Mouse (Mus musculus): ENCODE data around the gene Ampd1. TPM values are rescaled to one million over a fixed set of nuclear protein-coding genes. Genes with fewer than 3 reads are reported as not detected.

The Ampd1 gene
- total RNA-seq (2021) = 1,000 to 10,000 TPM; 1,310 to 1,477 TPM
- long read RNA-seq, experiment 1, partial matches to known transcripts = 114 of 689 reads
- long read RNA-seq, experiment 1, other reads (novel, unspliced or antisense) = 575 of 689 reads
- long read RNA-seq, experiment 2, partial matches to known transcripts = 96 of 502 reads
- long read RNA-seq, experiment 2, other reads (novel, unspliced or antisense) = 406 of 502 reads

DNA sequence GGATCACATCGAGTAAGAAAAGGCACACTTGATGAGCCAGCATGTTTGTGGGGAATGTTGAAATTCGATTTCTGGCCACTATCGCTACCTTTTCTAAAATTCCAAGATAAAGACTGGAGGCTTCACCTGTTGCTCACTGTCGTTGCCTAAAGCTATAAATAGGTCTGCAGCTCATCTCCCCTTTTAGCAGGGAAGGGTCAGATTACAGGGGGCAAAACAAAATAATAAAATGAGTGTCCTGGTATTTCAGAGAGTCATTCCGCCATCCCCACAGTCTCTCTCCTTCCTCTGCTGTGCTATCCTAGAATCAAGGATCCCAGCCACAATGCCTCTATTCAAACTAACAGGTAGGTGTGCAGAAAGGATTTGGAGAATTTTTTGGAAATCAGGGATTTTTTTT is at the start of gene Ampd1:
Gene Ampd1, plus strand, starts transcription at position 244 of the 400 bp plus-strand sequence.
- peak; percentile 58 for DNase-seq (ENCODE audit: low spot score)

DNA sequence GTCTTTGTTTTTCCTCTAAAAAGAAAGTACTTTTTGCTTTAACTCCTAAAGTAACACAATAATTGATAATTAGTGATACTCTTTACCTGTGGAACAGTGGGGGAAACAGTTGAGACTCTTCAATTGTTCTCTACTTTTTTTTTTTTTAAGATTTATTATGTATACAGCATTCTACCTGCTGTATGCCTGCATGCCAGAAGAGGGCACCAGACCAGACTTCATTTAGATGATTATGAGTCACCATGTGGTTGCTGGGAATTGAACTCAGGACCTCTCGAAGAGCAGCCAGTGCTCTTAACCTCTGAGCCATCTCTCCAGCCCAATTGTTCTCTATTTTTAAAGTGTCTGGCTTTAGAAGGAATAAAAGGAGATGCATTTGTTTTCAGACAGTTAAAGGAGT is 47.6 kb upstream of the Ampd1 start:
- DNase-seq (ENCODE audit: low spot score) = no peak

- no peak for DNase-seq (ENCODE audit: low spot score)
Observed at GRCm38 (mm10) chr3:103040285-103040684, 33.5 kb upstream of the Ampd1 start.

- no peak for DNase-seq (ENCODE audit: low spot score)
Observed at GRCm38 (mm10) chr3:103040861-103041379, 32.9 kb upstream of the Ampd1 start.

- no peak for DNase-seq (ENCODE audit: low spot score)
Observed at GRCm38 (mm10) chr3:103056016-103056595, 17.7 kb upstream of the Ampd1 start.

GRCm38 (mm10) chr3:103057752-103058151 is 16.1 kb upstream of the Ampd1 start:
- no peak for DNase-seq (ENCODE audit: low spot score)

- DNase-seq (ENCODE audit: low spot score) = peak; percentile 92
Observed at GRCm38 (mm10) chr3:103058207-103059157, 15.3 kb upstream of the Ampd1 start, which contains the start of gene Nras. Nras (plus strand) TSS chr3:103058285.

DNA sequence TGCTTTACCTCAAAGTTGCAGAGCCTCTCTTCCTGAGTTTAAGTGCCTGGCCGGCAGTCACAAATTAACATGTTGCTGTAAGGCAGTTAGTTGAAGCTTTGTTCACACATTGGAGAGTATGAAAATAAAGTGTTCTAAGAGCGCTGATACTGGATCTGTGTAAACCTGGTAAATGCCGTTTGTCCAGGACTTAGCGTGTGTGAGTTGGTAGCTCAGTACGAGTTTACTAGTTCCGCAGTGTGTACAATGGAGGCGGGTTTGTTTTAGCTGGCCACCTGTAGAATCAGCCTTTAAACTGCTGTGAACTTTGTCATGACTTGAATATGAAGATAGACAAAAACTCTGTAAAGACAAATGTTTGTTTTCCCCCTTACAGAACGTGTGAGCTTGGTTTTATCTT is 6.9 kb upstream of the Ampd1 start:
- no peak for DNase-seq (ENCODE audit: low spot score)

DNA sequence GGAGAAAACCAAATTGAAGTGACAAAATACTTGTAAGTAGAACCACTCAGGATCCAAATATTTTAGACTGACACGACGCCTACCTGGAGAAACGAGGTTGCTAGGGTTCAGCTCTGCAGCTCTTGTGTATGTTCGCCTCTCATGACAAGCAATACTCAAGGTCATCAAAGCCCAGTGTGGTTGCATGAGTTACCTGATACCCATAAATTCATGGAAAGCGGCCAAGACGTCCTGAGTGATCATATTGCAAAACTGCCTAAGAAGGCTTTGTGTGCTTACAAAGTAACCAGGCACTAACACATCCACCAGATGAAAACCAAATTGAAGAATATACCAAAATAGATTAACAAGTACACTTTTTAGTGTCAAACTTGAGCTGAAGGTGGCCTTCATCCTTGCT is 4.8 kb upstream of the Ampd1 start:
- DNase-seq (ENCODE audit: low spot score) = peak; percentile 70

- peak; percentile 42 for DNase-seq (ENCODE audit: low spot score)
Observed at GRCm38 (mm10) chr3:103075871-103076270, 2.1 kb downstream of the Ampd1 start.

- DNase-seq (ENCODE audit: low spot score) = no peak
Observed at GRCm38 (mm10) chr3:103076476-103076875, 2.7 kb downstream of the Ampd1 start.

DNA sequence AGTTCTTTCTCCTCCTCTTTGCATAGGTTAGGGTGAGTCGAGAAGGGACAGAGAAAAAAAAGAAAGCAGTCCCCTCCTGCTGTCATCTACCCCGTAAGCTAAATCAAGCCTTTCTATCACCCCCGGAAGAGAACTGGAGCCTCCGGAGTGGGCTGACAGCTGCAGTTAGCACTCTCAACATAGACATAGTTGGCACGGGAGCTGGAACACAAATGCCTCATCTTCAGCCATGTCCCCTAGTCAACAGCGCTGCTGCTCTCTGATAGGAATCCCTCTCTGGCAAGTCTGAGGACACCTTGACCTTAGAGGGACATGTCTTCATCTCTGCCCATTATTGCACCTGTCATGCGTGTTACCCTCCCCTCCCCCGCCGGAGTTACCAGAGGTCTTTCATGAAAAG is 5.5 kb downstream of the Ampd1 start:
- peak; percentile 79 for DNase-seq (ENCODE audit: low spot score)

GRCm38 (mm10) chr3:103081051-103081450 is 7.2 kb downstream of the Ampd1 start:
- DNase-seq (ENCODE audit: low spot score) = no peak

DNA sequence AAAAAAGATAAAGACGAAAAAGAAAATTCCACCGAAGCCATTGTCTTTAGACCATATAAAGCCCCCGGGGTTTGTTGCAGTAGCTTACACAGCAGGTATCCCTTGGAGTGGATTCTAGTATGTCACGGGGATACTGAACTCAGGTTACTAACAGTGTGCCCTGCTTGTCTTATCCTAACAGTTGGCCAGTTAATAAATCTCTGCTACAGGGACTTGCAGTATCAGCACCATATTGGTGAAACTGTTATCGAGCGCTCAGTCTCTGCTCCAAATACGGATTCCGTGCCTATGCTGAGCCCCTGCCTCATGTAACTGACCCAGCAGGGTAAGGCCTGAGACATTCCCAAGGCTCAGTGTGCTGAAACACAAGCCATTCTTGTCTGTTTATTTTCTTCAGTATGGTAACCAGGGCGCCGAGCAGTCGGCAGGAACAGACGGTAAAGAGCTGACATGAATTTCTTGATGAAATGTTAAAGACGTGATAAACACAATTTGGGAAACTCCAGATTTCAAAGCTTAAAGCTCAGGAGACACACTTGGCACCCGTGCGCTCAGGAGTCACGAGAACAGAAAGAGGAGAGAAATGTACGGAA is 8.1 kb downstream of the Ampd1 start:
- DNase-seq (ENCODE audit: low spot score) = peak; percentile 58

DNA sequence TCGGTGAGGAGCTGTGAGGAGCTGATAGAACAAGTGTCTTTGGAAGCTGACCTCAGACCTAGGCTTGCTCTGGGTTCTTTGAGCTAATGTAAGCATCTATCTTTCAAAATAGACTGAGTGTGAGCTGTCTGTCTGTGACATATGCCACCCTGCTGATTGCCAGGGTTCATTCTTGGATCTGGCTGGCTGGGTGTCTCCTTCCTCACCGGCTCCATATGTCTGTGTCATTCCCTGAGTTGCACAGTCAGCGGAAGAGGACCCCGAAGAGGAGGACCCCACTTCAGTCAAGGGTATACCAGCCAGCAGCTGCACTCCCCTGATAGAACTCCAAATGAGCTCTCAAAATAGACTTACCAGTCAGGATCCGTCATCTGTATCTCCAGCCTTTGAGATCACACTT is 8.9 kb downstream of the Ampd1 start:
- DNase-seq (ENCODE audit: low spot score) = peak; percentile 65

DNA sequence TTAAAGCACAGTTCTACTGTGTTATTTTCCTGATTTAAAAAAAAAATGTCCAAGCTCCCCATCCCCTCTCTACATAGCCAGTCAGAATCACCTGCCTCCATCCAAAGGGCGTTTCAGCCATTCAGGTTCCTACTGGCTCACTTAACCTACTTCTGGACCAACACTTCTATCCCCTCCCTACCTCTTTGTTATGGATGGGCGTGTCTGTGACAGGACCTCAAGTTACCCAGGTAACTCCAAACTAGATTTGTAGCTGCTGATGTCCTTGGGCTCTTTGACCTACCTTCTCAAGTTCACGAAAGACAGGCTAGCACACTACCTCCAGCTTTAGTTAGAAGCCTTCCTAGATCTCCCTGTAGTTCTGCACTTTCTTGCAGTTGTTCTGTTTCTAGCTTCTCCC is 12.2 kb downstream of the Ampd1 start:
- no peak for DNase-seq (ENCODE audit: low spot score)

DNA sequence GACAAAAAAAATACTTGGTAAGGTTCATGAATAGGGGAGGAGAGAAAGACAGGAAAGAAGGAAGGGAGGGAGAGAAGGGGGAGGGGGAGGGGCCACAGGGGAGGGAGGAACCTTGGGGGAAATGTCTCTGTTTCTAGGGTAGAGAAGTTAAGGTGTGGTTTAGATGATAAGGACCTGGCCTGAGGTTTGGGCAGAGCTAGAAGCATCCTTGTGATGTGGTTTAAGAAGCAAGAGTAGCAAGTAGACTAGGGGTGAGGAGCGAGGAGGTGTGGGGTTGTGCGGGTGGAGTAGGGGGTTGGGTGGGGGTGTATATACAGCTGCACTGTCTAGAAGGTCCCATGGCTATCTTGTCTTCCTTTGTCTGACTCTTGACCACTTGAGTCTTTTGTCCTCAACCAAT is 17.9 kb downstream of the Ampd1 start:
- DNase-seq (ENCODE audit: low spot score) = no peak

- DNase-seq (ENCODE audit: low spot score) = no peak
Observed at GRCm38 (mm10) chr3:103098662-103099061, 24.8 kb downstream of the Ampd1 start.

DNA sequence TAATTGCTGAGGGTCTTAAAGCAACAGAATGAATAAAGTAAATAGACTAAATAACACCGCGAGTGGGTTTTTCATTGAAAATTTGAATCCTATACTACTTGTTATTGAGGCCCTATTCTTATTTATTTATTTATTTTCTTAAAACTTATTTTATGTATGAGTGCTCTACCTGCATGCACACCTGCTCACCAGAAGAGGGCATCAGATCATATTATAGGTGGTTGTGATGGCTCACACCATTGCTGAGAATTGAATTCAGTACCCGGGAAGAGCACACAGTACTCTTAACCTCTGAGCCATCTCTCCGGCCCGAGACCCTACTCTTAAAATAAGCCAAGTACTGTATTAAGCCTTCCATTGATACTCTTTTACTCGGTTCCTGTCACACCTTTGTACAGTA is 25.9 kb downstream of the Ampd1 start:
- no peak for DNase-seq (ENCODE audit: low spot score)

GRCm38 (mm10) chr3:103100735-103101134 is 26.9 kb downstream of the Ampd1 start:
- no peak for DNase-seq (ENCODE audit: low spot score)

DNA sequence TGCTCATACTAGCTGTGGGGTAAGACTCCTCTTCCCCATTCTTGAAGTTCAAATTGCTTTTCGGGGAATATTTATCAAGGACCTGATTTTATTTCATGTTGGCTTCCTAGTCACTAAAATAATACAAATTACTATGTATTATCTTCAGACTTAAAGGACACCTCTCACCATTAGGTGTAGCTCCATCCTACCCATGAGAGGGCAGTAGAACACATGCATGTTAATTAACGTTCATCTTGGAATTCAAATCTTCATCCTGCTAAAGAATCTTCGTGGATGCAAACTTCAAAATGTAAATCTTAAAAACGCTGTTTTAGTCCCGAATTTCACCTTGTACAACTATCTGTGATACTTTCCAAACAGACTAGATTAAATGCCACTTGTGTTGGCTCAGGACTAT is 27.4 kb downstream of the Ampd1 start:
- DNase-seq (ENCODE audit: low spot score) = no peak

GRCm38 (mm10) chr3:103101909-103102308 is 28.1 kb downstream of the Ampd1 start:
- DNase-seq (ENCODE audit: low spot score) = peak; percentile 46

Data from gastrocnemius, adult 18-20 months (tissue).